25 mouse cellular contexts compared by ENCODE assay signal in the genomic region with DNA sequence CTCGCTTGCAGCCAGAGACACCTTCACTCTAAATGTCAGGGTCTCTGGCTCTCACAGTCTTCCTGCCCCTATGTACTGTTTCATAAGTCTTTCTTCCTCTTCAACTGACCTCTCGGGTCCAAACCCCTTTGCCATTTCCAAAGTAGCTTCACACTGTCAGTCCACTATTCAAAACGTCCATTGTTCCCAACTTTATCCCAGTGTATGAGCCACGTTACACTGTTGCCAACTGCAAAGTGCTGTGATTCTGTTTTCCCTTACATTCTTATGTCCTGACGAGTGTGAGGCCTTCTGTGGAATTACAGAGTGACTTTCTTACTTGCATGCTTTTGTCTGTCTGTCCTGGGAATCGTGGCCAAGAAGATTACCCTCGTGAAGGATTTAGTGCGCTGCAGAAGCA. TPM values are rescaled to one million over a fixed set of nuclear protein-coding genes. Genes with fewer than 3 reads are reported as not detected.
"Had no signal": no experiment of that assay in that cellular context is flagged by ENCODE, and none has a peak within 500 bp of the region (broad histone marks: within the 10 kb centered on the region; RNA-seq: fewer than 3 reads in every experiment).

No protein-coding gene starts in this region.

- H3K27ac ChIP-seq: liver, embryonic 12.5 days; liver, embryonic 14.5 days; lung, embryonic 15.5 days; midbrain, embryonic 10.5 days; midbrain, embryonic 12.5 days; neural tube, embryonic 13.5 days; neural tube, embryonic 15.5 days had no signal

- DNase-seq: lung, adult 2 months; lung, postnatal 10 days; lung, postnatal 4 days; midbrain, embryonic 14.5 days; retina, postnatal 1 day; right cerebral cortex, adult 18-20 months; right cerebral cortex, postnatal 25 days; right cerebral cortex, postnatal 4 days; spleen, adult 18-20 months; thymus, adult 18-20 months; thymus, postnatal 14 days; thymus, postnatal 4 days had no signal

- ATAC-seq: liver, embryonic 12.5 days; midbrain, embryonic 16.5 days had no signal

- H3K9me3 ChIP-seq: liver, embryonic 12.5 days; lung, embryonic 15.5 days; midbrain, embryonic 10.5 days; midbrain, embryonic 12.5 days; neural tube, embryonic 13.5 days; neural tube, embryonic 15.5 days had no signal

- H3K4me1 ChIP-seq: liver, embryonic 12.5 days; lung, embryonic 15.5 days; midbrain, embryonic 10.5 days; midbrain, embryonic 12.5 days; neural tube, embryonic 13.5 days; neural tube, embryonic 15.5 days had no signal

- H3K9ac ChIP-seq: liver, embryonic 12.5 days; liver, embryonic 14.5 days; lung, embryonic 15.5 days; midbrain, embryonic 12.5 days; neural tube, embryonic 13.5 days; neural tube, embryonic 15.5 days had no signal

- H3K27me3 ChIP-seq: liver, embryonic 12.5 days; lung, embryonic 15.5 days; midbrain, embryonic 12.5 days; neural tube, embryonic 13.5 days; neural tube, embryonic 15.5 days had no signal

- H3K4me3 ChIP-seq: liver, embryonic 12.5 days; lung, embryonic 15.5 days; midbrain, embryonic 10.5 days; midbrain, embryonic 12.5 days; myocyte; neural tube, embryonic 13.5 days; neural tube, embryonic 15.5 days had no signal

- H3K4me2 ChIP-seq: liver, embryonic 12.5 days; lung, embryonic 15.5 days; midbrain, embryonic 12.5 days; neural tube, embryonic 13.5 days; neural tube, embryonic 15.5 days had no signal

RNA-seq across cellular contexts. Expression of a gene that starts 13.9 kb away (rescaled TPM):
- polyA plus RNA-seq: lung, adult 2 months; myocyte; small intestine, adult 2 months had no signal

RNA-seq across cellular contexts. Expression of a gene that starts 20.5 kb away (rescaled TPM):
- polyA plus RNA-seq: lung, adult 2 months; myocyte; neural tube, embryonic 13.5 days; small intestine, adult 2 months; stomach, embryonic 14.5 days; thymus, postnatal 0 days had no signal

RNA-seq across cellular contexts. Expression of a gene that starts 31.8 kb away (rescaled TPM):
- polyA plus RNA-seq: liver, embryonic 12.5 days; liver, embryonic 14.5 days; liver, embryonic 16.5 days; lung, adult 2 months; lung, embryonic 15.5 days; myocyte; small intestine, adult 2 months; thymus, postnatal 0 days had no signal
